ENCODE assay signal across 27 mouse cellular contexts in genomic region chr9:24772431-24773120, GRCm38 (mm10). TPM values are rescaled to one million over a fixed set of nuclear protein-coding genes. Genes with fewer than 3 reads are reported as not detected.
A peak's percentile ranks its signal among the peaks of the same experiment; 100 is the strongest.
DNase-seq lines count a peak whose midpoint lies in the region; ATAC-seq and TF ChIP-seq lines count a peak whose summit lies in the region.
"Had no signal": no experiment of that assay in that cellular context is flagged by ENCODE, and none has a peak within 500 bp of the region (broad histone marks: within the 10 kb centered on the region; RNA-seq: fewer than 3 reads in every experiment).

No protein-coding gene starts in this region.

- no peaks in the 10 kb centered on the region for H3K9me3 ChIP-seq in heart, embryonic 12.5 days (replicated peaks)
- no peaks in the 10 kb centered on the region for H3K9me3 ChIP-seq in midbrain, embryonic 14.5 days (ENCODE audit: control insufficient read depth, low read length)
- no peaks in the 10 kb centered on the region for H3K9me3 ChIP-seq in midbrain, postnatal 0 days (ENCODE audit: low read length)
- H3K9me3 ChIP-seq: embryonic facial prominence, embryonic 13.5 days; forebrain, embryonic 15.5 days; hindbrain, embryonic 13.5 days; intestine, embryonic 15.5 days; liver, embryonic 15.5 days; stomach, embryonic 15.5 days had no signal

- H3K4me2 ChIP-seq in heart, embryonic 12.5 days = peak overlapping the region; percentile 89
- H3K4me2 ChIP-seq in midbrain, embryonic 14.5 days (ENCODE audit: low read length) = no peak overlapping the region
- H3K4me2 ChIP-seq in midbrain, postnatal 0 days (ENCODE audit: low read depth, low read length, poor library complexity, severe bottlenecking) = no peak overlapping the region
- H3K4me2 ChIP-seq: embryonic facial prominence, embryonic 13.5 days; forebrain, embryonic 15.5 days; hindbrain, embryonic 13.5 days; liver, embryonic 15.5 days; stomach, embryonic 15.5 days had no signal

- peak overlapping the region; percentile 99 for H3K9ac ChIP-seq in heart, embryonic 12.5 days
- H3K9ac ChIP-seq in midbrain, embryonic 14.5 days (replicated peaks; ENCODE audit: low read length) = no peak overlapping the region
- H3K9ac ChIP-seq in midbrain, postnatal 0 days (replicated peaks; ENCODE audit: low read length, poor library complexity, severe bottlenecking) = no peak overlapping the region
- H3K9ac ChIP-seq: embryonic facial prominence, embryonic 13.5 days; forebrain, embryonic 15.5 days; hindbrain, embryonic 13.5 days; intestine, embryonic 15.5 days; liver, embryonic 15.5 days; stomach, embryonic 15.5 days had no signal

- no peak for ATAC-seq in heart, embryonic 12.5 days (ENCODE audit: insufficient number of reproducible peaks, low FRiP score)
- no peak for ATAC-seq in midbrain, embryonic 14.5 days (ENCODE audit: low FRiP score, low TSS enrichment)
- no peak for ATAC-seq in midbrain, postnatal 0 days (ENCODE audit: low FRiP score)
- no peak for ATAC-seq in megakaryocyte progenitor cell, adult 5-6 weeks (replicated peaks; ENCODE audit: poor library complexity)
- ATAC-seq: forebrain, embryonic 15.5 days; intestine, embryonic 15.5 days had no signal

- H3K4me3 ChIP-seq in heart, embryonic 12.5 days = peak overlapping the region; percentile 84
- no peak overlapping the region for H3K4me3 ChIP-seq in midbrain, embryonic 14.5 days (replicated peaks; ENCODE audit: low read depth, low read length)
- no peak overlapping the region for H3K4me3 ChIP-seq in midbrain, postnatal 0 days (ENCODE audit: low read depth, low read length)
- H3K4me3 ChIP-seq: embryonic facial prominence, embryonic 13.5 days; forebrain, embryonic 15.5 days; megakaryocyte, embryonic 14.5 days had no signal

- no peaks in the 10 kb centered on the region for H3K27me3 ChIP-seq in heart, embryonic 12.5 days (replicated peaks)
- peaks cover 93% of the 10 kb centered on the region for H3K27me3 ChIP-seq in midbrain, embryonic 14.5 days (ENCODE audit: control insufficient read depth, insufficient read depth, low read length)
- H3K27me3 ChIP-seq in midbrain, postnatal 0 days (ENCODE audit: insufficient read depth, low read length) = peaks cover 80% of the 10 kb centered on the region
- H3K27me3 ChIP-seq: CH12.LX had no signal

- peak; percentile 55 for DNase-seq in embryo, embryonic 10.5 days (ENCODE audit: low spot score)
- no peak for DNase-seq in embryo, embryonic 11 days
- no peak for DNase-seq in heart, postnatal 14 days
- DNase-seq in midbrain, embryonic 14.5 days = peak; percentile 27
- DNase-seq in midbrain, postnatal 0 days (ENCODE audit: low spot score) = no peak
- DNase-seq in thymus, postnatal 25 days = no peak
- DNase-seq: adrenal gland, postnatal 14 days; cerebellum, adult 11 months; kidney, adult 9 months; kidney, postnatal 25 days; lung, postnatal 10 days; retina, postnatal 1 day; thymus, adult 2 months had no signal

- H3K36me3 ChIP-seq in heart, embryonic 12.5 days = peaks cover 31% of the 10 kb centered on the region
- H3K36me3 ChIP-seq in midbrain, embryonic 14.5 days (ENCODE audit: control insufficient read depth, insufficient read depth, low read length) = no peaks in the 10 kb centered on the region
- H3K36me3 ChIP-seq in midbrain, postnatal 0 days (ENCODE audit: insufficient read depth, low read length) = no peaks in the 10 kb centered on the region
- H3K36me3 ChIP-seq: embryonic facial prominence, embryonic 13.5 days; forebrain, embryonic 15.5 days; hindbrain, embryonic 13.5 days; intestine, embryonic 15.5 days; liver, embryonic 15.5 days; stomach, embryonic 15.5 days had no signal

- no peak for TF ChIP-seq CTCF in midbrain, postnatal 0 days (IDR thresholded peaks at IDR 0.05)

- peaks cover 16% of the 10 kb centered on the region for H3K4me1 ChIP-seq in heart, embryonic 12.5 days (replicated peaks)
- H3K4me1 ChIP-seq in midbrain, embryonic 14.5 days (ENCODE audit: control insufficient read depth, insufficient read depth, low read length) = no peaks in the 10 kb centered on the region
- no peaks in the 10 kb centered on the region for H3K4me1 ChIP-seq in midbrain, postnatal 0 days (ENCODE audit: insufficient read depth, low read length)

- H3K27ac ChIP-seq in heart, embryonic 12.5 days (ENCODE audit: poor library complexity, severe bottlenecking) = peak overlapping the region; percentile 99
- H3K27ac ChIP-seq in midbrain, embryonic 14.5 days (replicated peaks; ENCODE audit: low read depth, low read length) = no peak overlapping the region
- H3K27ac ChIP-seq in midbrain, postnatal 0 days (ENCODE audit: low read depth, low read length) = no peak overlapping the region
- H3K27ac ChIP-seq: embryonic facial prominence, embryonic 13.5 days; forebrain, embryonic 15.5 days; hindbrain, embryonic 13.5 days; intestine, embryonic 15.5 days; liver, embryonic 15.5 days; stomach, embryonic 15.5 days had no signal

- 5% methylated on average over 9 of the region's 9 CpGs for WGBS in heart, embryonic 12.5 days
- 7% methylated on average over 9 of the region's 9 CpGs for WGBS in midbrain, embryonic 14.5 days
- WGBS in midbrain, postnatal 0 days = 9% methylated on average over 9 of the region's 9 CpGs

- intact Hi-C loops in heart, postnatal 14 days (cut with DNase I) = loop anchor here (5.0 kb wide), 1 partner anchor 255 kb away; no protein-coding TSS in a partner anchor

RNA-seq across cellular contexts. Expression of gene Tbx20, which starts 1.5 kb away (rescaled TPM):
- 105 and 111 TPM in 2 replicates for polyA plus RNA-seq in heart, embryonic 12.5 days (2016; fragmentation: Nextera tagmentation; extraction: Ambion mirVana)
- 100 to 1,000 TPM; 115 to 118 TPM for total RNA-seq in heart, postnatal 14 days (2021)
- 0.05 TPM in 1 of 2 replicates, not detected in the other for polyA plus RNA-seq in midbrain, embryonic 14.5 days (2014; fragmentation: Nextera tagmentation; extraction: Ambion mirVana)
- total RNA-seq in midbrain, postnatal 0 days (2014; rRNA removed) = 0.24 and 0.33 TPM in 2 replicates
- polyA plus RNA-seq in midbrain, postnatal 0 days (2015; fragmentation: Nextera tagmentation; extraction: Ambion mirVana) = 0.01 TPM in 1 of 2 replicates, not detected in the other
- total RNA-seq in megakaryocyte progenitor cell, adult 5-6 weeks (2015) = not detected in 2 replicates
- not detected in 2 replicates for total RNA-seq in megakaryocyte progenitor cell, adult 5-6 weeks (2017)
- total RNA-seq: CH12.LX; left cerebral cortex, adult 18-20 months; left cerebral cortex, postnatal 36 days; MEL had no signal
- polyA plus RNA-seq: gonadal fat pad, adult 2 months had no signal

Comparison
In these comparisons a context has a peak if more than half of its experiments do, and no peak if none do; other contexts are left out.
1. DNase-seq: peak in embryo, embryonic 10.5 days (single experiment) and midbrain, embryonic 14.5 days (single experiment); none in embryo, embryonic 11 days (single experiment), heart, postnatal 14 days (0 of 2), midbrain, postnatal 0 days (single experiment) and thymus, postnatal 25 days (single experiment).
2. RNA of gene Tbx20, which starts 1.5 kb away (total RNA-seq): 115 to 118 TPM in heart, postnatal 14 days; 0.24 to 0.33 TPM in midbrain, postnatal 0 days and not detected in megakaryocyte progenitor cell, adult 5-6 weeks; every median in the first group is over 10 times any median in the second.